Mouse (Mus musculus) CH12.LX (cell line): ENCODE measurements around the gene Dhx9. TPM values are rescaled to one million over a fixed set of nuclear protein-coding genes. Genes with fewer than 3 reads are reported as not detected.

Source experiments
- DNase-seq: peaks from one replicate; pipeline ENCODE4 v3.0.0-alpha.2; 2013; ENCODE audit errors: extremely low read depth
- H3K27ac ChIP-seq: 2 replicates; pipeline ENCODE4 v1.5.1; 2012; ENCODE audit warnings: low read depth, mild to moderate bottlenecking, control low read depth, moderate library complexity; ENCODE audit not compliant: insufficient read depth
- H3K27me3 ChIP-seq: replicated peaks from 2 replicates; pipeline ENCODE3; 2012; ENCODE audit warnings: inconsistent platforms
- H3K36me3 ChIP-seq, 2 experiments: replicated peaks in 1 of 2; 2 replicates each; pipeline versions ENCODE3 to v1.6.1; 2012; ENCODE audit warnings: inconsistent platforms in 1 of 2, low read length in 1 of 2, mild to moderate bottlenecking in 1 of 2, mixed read lengths in 1 of 2, moderate library complexity in 1 of 2; ENCODE audit not compliant: control insufficient read depth in 1 of 2, insufficient read depth in 1 of 2
- H3K4me1 ChIP-seq, 2 experiments: 2 replicates each; pipeline ENCODE4 v1.6.1; 2012; ENCODE audit warnings: inconsistent platforms in 1 of 2, moderate library complexity in 1 of 2; ENCODE audit not compliant: insufficient read depth in 2 of 2, control insufficient read depth in 1 of 2
- H3K4me2 ChIP-seq: 2 replicates; pipeline ENCODE4 v1.6.1; 2012; ENCODE audit warnings: low read depth, mild to moderate bottlenecking, control low read depth; ENCODE audit not compliant: poor library complexity, insufficient read depth, severe bottlenecking
- H3K4me3 ChIP-seq, 3 experiments: fragments of 150-350 bp in 1 of 3; sonication (generic) in 1 of 3; replicated peaks in 1 of 3; 2 replicates each; pipeline versions ENCODE3 to v1.5.1; 2011 to 2012; ENCODE audit warnings: low read depth in 2 of 3, low read length in 2 of 3, mild to moderate bottlenecking in 2 of 3, moderate library complexity in 2 of 3, control low read depth in 1 of 3, improper control_type of control experiment in 1 of 3, inconsistent platforms in 1 of 3, mixed read lengths in 1 of 3; ENCODE audit not compliant: poor library complexity in 1 of 3
- H3K79me2 ChIP-seq: replicated peaks from 2 replicates; pipeline ENCODE4 v1.6.1; 2012; ENCODE audit warnings: mild to moderate bottlenecking, moderate library complexity; ENCODE audit not compliant: control insufficient read depth, poor library complexity, insufficient read depth, severe bottlenecking; ENCODE audit errors: extremely low read depth
- H3K9ac ChIP-seq: 2 replicates; pipeline ENCODE4 v1.6.1; 2012; ENCODE audit warnings: low read depth, mild to moderate bottlenecking, control low read depth, moderate library complexity; ENCODE audit not compliant: insufficient read depth
- H3K9me3 ChIP-seq: replicated peaks from 2 replicates; pipeline ENCODE3; 2012; ENCODE audit warnings: low read length, inconsistent platforms, mixed read lengths
- BHLHE40 ChIP-seq: IDR thresholded peaks from 2 replicates; pipeline ENCODE4 v1.6.1; 2011; ENCODE audit warnings: mild to moderate bottlenecking, low read depth, low read length, improper control_type of control experiment
- CHD2 ChIP-seq: IDR thresholded peaks from 2 replicates; pipeline ENCODE4 v1.6.1; 2011; ENCODE audit warnings: low read length, improper control_type of control experiment
- ELF1 ChIP-seq: IDR thresholded peaks from 2 replicates; pipeline ENCODE4 v1.6.1; 2014; ENCODE audit warnings: low read depth, mild to moderate bottlenecking, inconsistent platforms, low read length, improper control_type of control experiment
- EP300 ChIP-seq: IDR thresholded peaks from 2 replicates; pipeline ENCODE4 v1.6.1; 2011; ENCODE audit warnings: low read length, improper control_type of control experiment
- GABPA ChIP-seq: IDR thresholded peaks from 2 replicates; pipeline ENCODE4 v1.6.1; 2012; ENCODE audit warnings: low read depth, low read length, improper control_type of control experiment, inconsistent platforms; ENCODE audit not compliant: insufficient replicate concordance
- IRF4 ChIP-seq: IDR thresholded peaks from 2 replicates; pipeline ENCODE4 v1.6.1; 2014; ENCODE audit warnings: low read depth, mild to moderate bottlenecking, inconsistent platforms, low read length, improper control_type of control experiment
- JUN ChIP-seq: IDR thresholded peaks from 2 replicates; pipeline ENCODE4 v1.6.1; 2011; ENCODE audit warnings: low read depth, mild to moderate bottlenecking, low read length, improper control_type of control experiment, moderate library complexity; ENCODE audit not compliant: insufficient read depth
- JUND ChIP-seq: conservative IDR thresholded peaks from 2 replicates; pipeline ENCODE4 v1.6.1; 2011; ENCODE audit warnings: low read depth, low read length, improper control_type of control experiment
- KAT2A ChIP-seq: IDR thresholded peaks from 2 replicates; pipeline ENCODE4 v1.6.1; 2012; ENCODE audit warnings: low read length, improper control_type of control experiment, inconsistent platforms; ENCODE audit not compliant: insufficient replicate concordance
- MEF2A ChIP-seq: IDR thresholded peaks from 2 replicates; pipeline ENCODE4 v1.6.1; 2014; ENCODE audit warnings: low read depth, mild to moderate bottlenecking, inconsistent platforms, low read length, improper control_type of control experiment, borderline replicate concordance
- MXI1 ChIP-seq: IDR thresholded peaks from 2 replicates; pipeline ENCODE4 v1.6.1; 2011; ENCODE audit warnings: mild to moderate bottlenecking, low read depth, low read length, improper control_type of control experiment
- MYC ChIP-seq: IDR thresholded peaks from 2 replicates; pipeline ENCODE4 v1.6.1; 2011; ENCODE audit warnings: low read depth, mild to moderate bottlenecking, improper control_type of control experiment, low read length
- PAX5 ChIP-seq: IDR thresholded peaks from 2 replicates; pipeline ENCODE4 v1.6.1; 2012; ENCODE audit warnings: low read length, inconsistent platforms, mixed read lengths
- RAD21 ChIP-seq: IDR thresholded peaks from 2 replicates; pipeline ENCODE4 v1.6.1; 2011; ENCODE audit warnings: low read depth, mild to moderate bottlenecking, low read length, improper control_type of control experiment, moderate library complexity
- RCOR1 ChIP-seq: conservative IDR thresholded peaks from 2 replicates; pipeline ENCODE4 v1.6.1; 2012; ENCODE audit warnings: low read depth, mild to moderate bottlenecking, inconsistent platforms, low read length, improper control_type of control experiment
- TCF12 ChIP-seq: IDR thresholded peaks from 2 replicates; pipeline ENCODE4 v1.6.1; 2014; ENCODE audit warnings: low read depth, mild to moderate bottlenecking, inconsistent platforms, low read length, improper control_type of control experiment
- UBTF ChIP-seq: IDR thresholded peaks from 2 replicates; pipeline ENCODE4 v1.6.1; 2012; ENCODE audit warnings: low read depth, mild to moderate bottlenecking, inconsistent platforms, low read length, improper control_type of control experiment, moderate library complexity
- USF2 ChIP-seq: conservative IDR thresholded peaks from 2 replicates; pipeline ENCODE4 v1.6.1; 2011; ENCODE audit warnings: low read depth, low read length, improper control_type of control experiment
- ZC3H11A ChIP-seq: IDR thresholded peaks from 2 replicates; pipeline ENCODE4 v1.6.1; 2012; ENCODE audit warnings: low read depth, mild to moderate bottlenecking, inconsistent platforms, low read length, improper control_type of control experiment
- ZKSCAN1 ChIP-seq: IDR thresholded peaks from 2 replicates; pipeline ENCODE4 v1.6.1; 2012; ENCODE audit warnings: low read depth, inconsistent platforms, low read length, improper control_type of control experiment, borderline replicate concordance
- ZMIZ1 ChIP-seq: IDR thresholded peaks from 2 replicates; pipeline ENCODE4 v1.6.1; 2012; ENCODE audit warnings: low read depth, mild to moderate bottlenecking, inconsistent platforms, low read length, improper control_type of control experiment
- dilution Hi-C: fragments of 300-500 bp; cut with MboI; formaldehyde crosslinking; loops from 2 replicates; pipeline ENCODE4 v1.14.3; 2020; ENCODE audit warnings: low sequenced_read_pairs; ENCODE audit not compliant: extremely low pct_unique_long_range_greater_than_20kb, extremely low pct_ligation_motif_present
- in situ Hi-C: fragments of 300-500 bp; cut with MboI; formaldehyde crosslinking; loops from 3 replicates; pipeline ENCODE4 v1.14.3; 2019; ENCODE audit warnings: low sequenced_read_pairs, low pct_ligation_motif_present, low pct_unique_long_range_greater_than_20kb, mixed read lengths
- polyA plus RNA-seq: library from polyadenylated mRNA; unstranded; fragments of >175 nt; gene quantifications from 2 replicates; pipeline ENCODE4 v1.2.1, GENCODE M21; 2012; ENCODE audit warnings: low read depth; ENCODE audit not compliant: insufficient read length
- total RNA-seq, 2 experiments: library from RNA; depleted of rRNA; stranded (reverse); fragments of 300-350 nt in 1 of 2; fragments of >200 nt in 1 of 2; gene quantifications; 2 replicates each; pipeline ENCODE4 v1.2.3; 2012 to 2014

Gene Dhx9
- total and polyA plus RNA-seq, 3 experiments = 55.4 to 233 (median 98.8) TPM

DNA sequence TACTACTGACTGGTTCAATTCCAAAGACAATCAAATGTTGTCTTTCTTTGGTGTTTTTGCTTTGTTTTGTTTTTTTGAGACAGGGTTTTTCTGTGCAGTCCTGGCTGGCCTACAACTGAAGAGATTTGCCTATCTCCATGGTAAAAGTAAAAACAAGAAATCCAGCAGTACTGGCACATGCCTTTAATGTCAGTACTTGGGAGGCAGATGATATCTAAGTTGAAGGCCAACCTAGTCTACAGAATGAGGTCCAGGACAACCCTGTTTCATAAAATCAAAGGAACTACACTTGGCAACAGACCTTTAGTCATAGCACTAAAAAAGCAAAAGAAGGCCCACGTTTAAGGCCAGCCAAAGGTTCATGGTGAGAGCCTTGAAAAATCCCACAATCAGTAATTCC is 25.7 kb downstream of the Dhx9 start:
- Histone ChIP-seq H3K9me3 (no peaks in the 10 kb centered on the region), H3K4me3 (no peak overlapping the region)
- no peak for TF ChIP-seq ELF1
- TF ChIP-seq, all 38 proteins: peak for 0
- no peaks in the 10 kb centered on the region for H3K27me3 ChIP-seq
- no peak overlapping the region for H3K27ac ChIP-seq
- in situ Hi-C loops = no loop called here
- peaks cover 56 to 97% of the 10 kb centered on the region in 2 experiments for H3K36me3 ChIP-seq
- dilution Hi-C loops = no loop called here
- DNase-seq = no peak
- no peak overlapping the region for H3K4me2 ChIP-seq
- no peak overlapping the region for H3K9ac ChIP-seq
- H3K4me1 ChIP-seq = no peaks in the 10 kb centered on the region
- peaks cover 31% of the 10 kb centered on the region for H3K79me2 ChIP-seq

DNA sequence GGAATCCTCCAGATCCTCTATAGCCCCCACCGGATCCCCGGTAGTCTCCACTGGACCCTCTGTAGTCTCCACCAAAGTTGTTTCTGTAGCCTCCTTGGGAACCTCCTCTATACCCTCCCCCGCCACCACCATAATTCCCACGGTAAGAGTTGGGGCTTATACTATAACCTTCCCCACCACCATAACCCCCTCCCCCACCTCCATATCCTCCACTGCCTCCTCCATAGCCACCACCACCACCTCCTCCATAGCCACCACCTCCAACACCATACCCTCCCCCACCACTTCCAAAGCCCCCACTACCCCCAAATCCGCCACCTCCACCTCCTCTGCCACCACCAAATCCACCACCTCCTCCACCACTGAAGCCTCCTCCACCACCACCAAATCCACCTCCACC is 31.3 kb downstream of the Dhx9 start:
- Histone ChIP-seq H3K79me2 (peaks cover 12% of the 10 kb centered on the region), H3K4me1 (no peaks in the 10 kb centered on the region), H3K36me3 (peaks cover 53 to 94% of the 10 kb centered on the region in 2 experiments), H3K9ac (no peak overlapping the region), H3K9me3 (no peaks in the 10 kb centered on the region), H3K4me3 (no peak overlapping the region), H3K4me2 (no peak overlapping the region), H3K27me3 (no peaks in the 10 kb centered on the region), H3K27ac (no peak overlapping the region)
- TF ChIP-seq MEF2A = no peak
- TF ChIP-seq JUND = no peak
- TF ChIP-seq KAT2A = no peak
- TF ChIP-seq CHD2 = no peak
- TF ChIP-seq TCF12 = no peak
- TF ChIP-seq MYC = no peak
- no peak for TF ChIP-seq EP300
- TF ChIP-seq RCOR1 = no peak
- TF ChIP-seq RAD21 = no peak
- no peak for TF ChIP-seq ZMIZ1
- TF ChIP-seq USF2 = no peak
- TF ChIP-seq GABPA = no peak
- no peak for TF ChIP-seq JUN
- TF ChIP-seq BHLHE40 = no peak
- no peak for TF ChIP-seq MXI1
- TF ChIP-seq ZKSCAN1 = no peak
- TF ChIP-seq ZC3H11A = no peak
- TF ChIP-seq PAX5 = no peak
- TF ChIP-seq IRF4 = no peak
- TF ChIP-seq UBTF = no peak
- no peak for DNase-seq
- in situ Hi-C loops (no loop called here), dilution Hi-C loops (no loop called here)
